Mouse (Mus musculus) brain, embryonic 18.5 days (tissue): ENCODE data around the gene Aqp11.

Source experiments
- DNase-seq: peaks from one replicate; pipeline ENCODE4 v3.0.0-alpha.2; 2012; ENCODE audit warnings: low read depth, low spot score

Aqp11 gene

GRCm38 (mm10) chr7:97747787-97748497 lies 9.9 kb upstream of the Aqp11 start:
- DNase-seq, result no peak

GRCm38 (mm10) chr7:97747176-97747707 lies 9.2 kb upstream of the Aqp11 start:
- no peak for DNase-seq

GRCm38 (mm10) chr7:97745299-97745698 lies 7.2 kb upstream of the Aqp11 start:
- DNase-seq, result no peak

- DNase-seq, result no peak
Observed at GRCm38 (mm10) chr7:97741756-97742291, 3.7 kb upstream of the Aqp11 start.

GRCm38 (mm10) chr7:97740948-97741347 lies 2.9 kb upstream of the Aqp11 start:
- DNase-seq, result no peak

- no peak for DNase-seq
Observed at GRCm38 (mm10) chr7:97737256-97737637, 842 bp downstream of the Aqp11 start.

- DNase-seq, result no peak
Observed at GRCm38 (mm10) chr7:97735886-97736420, 2.1 kb downstream of the Aqp11 start.

- no peak for DNase-seq
Observed at GRCm38 (mm10) chr7:97735021-97735420, 3.1 kb downstream of the Aqp11 start.

GRCm38 (mm10) chr7:97733606-97734005 lies 4.5 kb downstream of the Aqp11 start:
- DNase-seq, result no peak

GRCm38 (mm10) chr7:97730427-97730826 lies 7.7 kb downstream of the Aqp11 start:
- DNase-seq, result no peak

GRCm38 (mm10) chr7:97728666-97729614 lies 9.1 kb downstream of the Aqp11 start:
- DNase-seq, result no peak

GRCm38 (mm10) chr7:97726778-97727177 lies 11.3 kb downstream of the Aqp11 start:
- no peak for DNase-seq

GRCm38 (mm10) chr7:97726080-97726479 lies 12.0 kb downstream of the Aqp11 start:
- DNase-seq, result no peak

- no peak for DNase-seq
Observed at GRCm38 (mm10) chr7:97725401-97725800, 12.7 kb downstream of the Aqp11 start.

- DNase-seq, result no peak
Observed at GRCm38 (mm10) chr7:97723646-97724538, 14.2 kb downstream of the Aqp11 start.

GRCm38 (mm10) chr7:97722278-97722918 lies 15.7 kb downstream of the Aqp11 start:
- DNase-seq, result peak; percentile 22

- no peak for DNase-seq
Observed at GRCm38 (mm10) chr7:97720109-97720508, 18.0 kb downstream of the Aqp11 start.

- DNase-seq, result no peak
Observed at GRCm38 (mm10) chr7:97719078-97719477, 19.0 kb downstream of the Aqp11 start.

GRCm38 (mm10) chr7:97717326-97717725 lies 20.8 kb downstream of the Aqp11 start:
- DNase-seq, result no peak

GRCm38 (mm10) chr7:97714651-97715050 lies 23.4 kb downstream of the Aqp11 start:
- no peak for DNase-seq
